Mouse (Mus musculus) layer of hippocampus, adult 9-10 months (tissue): Measurements from ENCODE around the gene Lef1.

Experiments used
- DNase-seq: peaks from one replicate; pipeline ENCODE4 v3.0.0; 2022; ENCODE audit warnings: low spot score

Lef1 gene

DNA sequence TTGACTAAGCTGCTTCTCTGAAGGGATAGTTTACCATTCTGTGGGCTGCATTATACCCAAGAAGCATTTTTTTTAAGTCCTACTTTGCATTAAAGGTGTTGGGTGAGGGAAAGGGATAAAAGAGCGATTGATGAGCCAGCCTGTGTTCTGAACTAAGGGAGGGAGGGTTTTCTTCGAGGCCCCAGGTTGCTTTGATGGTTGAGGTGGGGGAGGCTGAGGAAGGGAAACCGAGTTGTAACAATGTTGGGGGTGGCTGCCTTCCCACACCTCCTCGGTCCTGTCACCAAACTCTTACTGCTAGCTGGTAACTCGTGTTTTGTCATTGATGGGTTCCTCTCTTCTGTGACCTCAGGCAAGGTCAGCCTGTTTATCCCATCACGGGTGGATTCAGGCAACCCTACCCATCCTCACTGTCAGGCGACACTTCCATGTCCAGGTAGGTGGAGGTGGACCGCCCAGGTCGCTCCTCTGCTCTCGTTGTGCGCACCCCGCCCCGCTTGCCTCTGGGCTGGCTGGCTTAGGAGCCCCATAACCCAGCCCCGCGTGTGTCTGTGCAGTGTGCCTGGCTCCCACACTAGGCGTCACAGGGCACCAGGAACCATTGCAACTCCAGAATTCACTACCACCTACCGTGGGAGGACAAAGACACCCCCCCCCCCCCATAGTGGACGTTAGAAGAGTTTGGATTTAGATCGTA, 80.5 kb downstream of the Lef1 start:
- no peak for DNase-seq

DNA sequence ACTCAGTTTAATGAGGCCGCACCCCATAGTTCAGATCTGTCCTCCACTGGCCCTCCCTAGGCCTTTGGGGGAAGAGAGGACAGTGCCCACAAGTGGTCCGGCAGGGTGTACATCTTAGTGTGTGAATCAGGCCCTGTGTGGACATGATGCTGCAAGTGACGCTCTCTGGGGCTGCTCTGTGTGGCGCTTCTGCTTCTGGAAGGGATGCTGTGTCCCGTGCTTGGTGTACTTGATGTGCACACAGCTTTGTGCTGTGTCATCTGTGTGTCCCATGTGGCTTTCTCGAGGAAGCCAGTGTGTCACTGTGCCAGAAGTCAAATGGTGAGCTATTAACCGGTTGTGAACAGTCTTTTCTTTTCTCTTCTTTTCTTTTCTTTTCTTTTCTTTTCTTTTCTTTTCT, 81.2 kb downstream of the Lef1 start:
- DNase-seq, result no peak

DNA sequence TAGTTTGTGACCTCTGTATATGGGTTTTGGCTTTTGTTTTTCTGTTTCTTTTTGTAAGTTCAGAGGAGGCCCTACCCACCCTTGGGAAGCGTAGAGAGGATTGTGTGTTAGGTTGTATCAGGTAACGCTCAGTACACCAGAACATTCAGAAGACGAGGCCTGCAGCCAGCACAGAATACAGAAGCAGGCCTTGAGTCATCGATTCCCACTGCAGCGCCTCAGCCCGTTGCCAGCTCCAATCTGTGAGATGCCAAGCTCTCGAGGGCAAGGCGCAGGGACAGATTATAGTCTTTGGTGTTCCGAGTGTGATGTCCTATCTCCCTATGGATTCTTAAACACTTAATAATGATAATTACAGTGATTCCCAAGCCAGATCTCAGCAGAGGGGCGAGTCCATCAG, 85.8 kb downstream of the Lef1 start:
- DNase-seq, result no peak

DNA sequence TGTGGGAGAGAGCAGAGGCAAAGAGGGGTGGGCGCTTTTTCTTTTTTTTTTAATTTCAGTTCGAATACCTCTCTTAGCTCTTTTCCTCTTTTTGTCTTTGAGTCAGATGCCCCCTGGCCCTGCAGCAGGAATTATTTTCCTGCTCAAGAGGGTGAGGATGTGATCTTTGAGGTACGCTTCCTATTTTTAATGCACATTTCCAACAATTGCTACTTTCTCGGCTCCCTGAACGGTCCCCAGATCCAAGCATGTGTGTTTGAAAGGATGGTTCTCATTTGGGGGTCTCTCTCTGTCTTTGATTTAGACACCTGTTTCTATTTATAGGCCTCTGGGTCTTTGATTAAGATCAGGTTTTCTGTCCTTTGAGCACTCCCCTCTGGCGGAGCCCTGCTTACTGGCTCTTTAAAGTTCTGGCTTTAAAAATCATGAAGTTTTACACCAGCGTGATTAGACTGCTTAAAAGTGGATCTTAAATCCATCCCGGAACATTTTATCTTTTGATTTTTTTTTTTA, 86.3 kb downstream of the Lef1 start:
- no peak for DNase-seq

DNA sequence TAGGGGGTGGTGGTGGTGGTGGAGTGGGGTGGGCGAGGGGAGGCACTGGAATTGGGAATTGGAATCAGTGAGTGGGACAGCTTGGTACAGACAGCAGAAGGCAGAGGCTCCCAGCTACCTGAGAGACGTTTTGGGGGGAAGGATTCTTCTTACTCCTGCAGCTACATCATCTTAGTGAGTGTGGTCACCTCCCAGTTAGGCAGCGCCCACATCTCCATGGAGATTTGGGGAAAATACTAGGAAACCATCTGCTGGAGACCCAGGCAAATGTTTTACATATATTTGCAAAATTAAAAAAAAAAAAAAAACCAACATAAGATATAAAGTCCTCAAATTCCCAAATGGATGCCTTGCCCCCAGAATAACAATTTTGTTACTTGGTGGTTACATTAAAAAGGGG, 88.7 kb downstream of the Lef1 start:
- DNase-seq, result no peak

DNA sequence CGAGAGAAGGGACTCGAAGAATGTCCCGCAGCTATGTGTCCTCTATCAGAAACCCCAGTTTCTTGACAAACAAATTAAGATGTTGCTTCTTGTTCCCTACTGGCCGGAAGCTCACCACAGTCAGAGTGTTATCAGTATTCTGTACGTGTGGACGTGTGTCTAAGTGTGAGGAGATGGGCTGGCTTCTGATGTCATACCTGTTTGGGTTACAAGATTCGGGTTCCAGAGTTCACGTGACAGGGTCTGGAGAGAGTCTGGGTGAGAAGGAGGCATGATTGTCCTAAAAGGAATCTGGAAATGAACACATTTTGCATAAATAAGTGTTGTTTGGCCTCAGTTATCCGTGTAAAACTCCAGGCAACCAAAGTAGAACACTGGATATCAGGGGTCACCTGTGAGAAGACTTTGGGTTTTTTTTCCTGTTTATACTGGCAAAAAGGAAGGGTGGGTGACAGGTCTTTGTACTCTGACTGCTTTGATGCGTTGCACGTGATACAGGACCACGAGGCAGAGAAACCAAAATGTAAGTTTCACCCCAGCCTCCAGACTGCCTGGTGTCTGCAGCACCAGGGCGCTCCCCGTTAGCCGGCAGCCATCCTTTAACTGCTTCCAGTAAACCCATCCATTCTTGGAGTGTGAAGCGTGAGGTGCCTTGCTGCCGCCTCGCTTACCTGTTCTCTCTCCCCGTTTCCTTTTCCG, 89.5 kb downstream of the Lef1 start:
- DNase-seq, result no peak

DNA sequence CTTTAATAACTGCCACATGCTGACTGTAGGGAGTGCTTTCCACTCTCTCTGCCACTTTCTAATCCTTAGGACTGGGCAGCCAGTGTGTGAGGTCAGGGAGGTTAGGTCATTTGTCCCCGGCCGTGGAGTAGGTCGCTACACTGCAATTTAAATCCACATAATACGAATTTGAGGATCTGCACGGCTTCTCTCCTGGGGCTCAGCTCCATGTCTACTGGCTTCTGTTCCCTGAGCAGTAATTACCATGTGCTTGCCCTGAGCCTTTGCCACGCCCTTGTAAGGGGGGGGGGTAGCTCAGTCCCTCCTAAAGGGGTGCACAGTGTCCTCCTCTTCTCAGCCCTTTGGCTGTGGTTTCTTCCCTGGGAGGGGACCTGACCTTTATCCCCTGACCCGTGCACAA, 92.0 kb downstream of the Lef1 start:
- DNase-seq, result no peak

DNA sequence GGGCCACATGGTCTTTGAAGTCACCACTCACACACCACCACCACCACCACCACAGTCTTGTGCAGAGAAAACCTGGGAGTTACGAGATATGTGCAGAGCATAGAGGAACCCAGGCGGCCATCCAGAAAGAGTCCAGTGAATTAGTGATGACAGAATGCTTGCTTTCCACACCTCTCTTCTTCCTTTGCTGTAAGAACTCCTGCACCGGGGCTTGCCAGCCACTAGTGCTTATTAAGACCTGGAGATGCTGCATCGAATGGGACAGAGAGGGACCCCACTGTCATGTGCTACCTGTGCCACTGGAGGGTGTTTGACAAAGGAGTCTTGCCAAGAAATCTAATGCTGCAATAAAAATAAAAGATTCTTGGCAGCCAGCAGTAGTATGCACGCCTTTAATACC, 97.6 kb downstream of the Lef1 start:
- no peak for DNase-seq

DNA sequence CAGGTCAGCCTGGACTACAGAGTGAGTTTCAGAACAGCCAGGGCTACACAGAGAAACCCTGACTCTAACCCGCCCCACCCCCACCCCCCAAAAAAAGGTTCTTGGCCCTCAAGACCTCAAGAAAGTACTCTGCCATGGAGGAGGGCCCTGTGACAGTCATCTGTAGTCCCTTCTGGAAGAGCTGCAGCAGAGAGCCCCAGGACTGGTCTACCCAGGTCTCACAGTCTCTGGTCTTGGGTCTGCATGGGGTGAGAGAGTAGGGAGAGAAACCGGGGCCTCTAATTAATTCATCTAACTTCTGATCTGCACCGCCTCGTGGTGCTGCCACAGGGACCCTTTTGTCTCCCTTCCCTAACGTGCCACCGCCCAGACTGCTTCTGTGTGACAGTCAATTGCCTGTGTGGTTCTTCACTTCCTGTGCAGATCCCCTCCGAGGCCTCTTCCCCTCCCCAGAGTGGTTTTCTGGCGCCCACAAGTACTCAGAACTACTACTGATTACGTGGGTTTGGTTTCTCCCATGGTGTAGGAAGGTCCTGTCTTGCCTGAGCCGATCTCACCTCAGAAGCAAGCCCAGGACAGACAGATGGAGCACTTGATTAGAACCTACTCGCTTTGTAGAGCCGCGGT, 98.1 kb downstream of the Lef1 start:
- no peak for DNase-seq

DNA sequence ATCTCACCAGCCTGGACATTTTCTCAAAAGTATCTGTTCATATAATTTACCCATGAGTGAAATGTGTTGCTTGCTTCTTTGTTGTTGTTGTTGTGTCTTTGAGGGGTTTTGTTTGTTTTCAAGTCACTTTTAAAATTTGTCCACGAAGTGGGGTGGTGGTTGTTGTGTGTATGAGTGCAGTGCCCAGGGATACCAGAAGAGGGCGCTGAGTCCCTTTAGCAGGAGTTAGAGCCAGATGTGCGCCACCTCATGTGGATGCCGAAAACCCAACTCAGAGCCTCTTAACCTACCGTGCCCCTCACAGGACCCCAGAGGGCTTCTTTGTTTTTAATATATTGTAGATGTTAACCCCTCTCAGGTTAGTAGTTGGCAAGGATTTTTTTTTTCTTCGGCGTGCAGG, 101.9 kb downstream of the Lef1 start:
- no peak for DNase-seq

DNA sequence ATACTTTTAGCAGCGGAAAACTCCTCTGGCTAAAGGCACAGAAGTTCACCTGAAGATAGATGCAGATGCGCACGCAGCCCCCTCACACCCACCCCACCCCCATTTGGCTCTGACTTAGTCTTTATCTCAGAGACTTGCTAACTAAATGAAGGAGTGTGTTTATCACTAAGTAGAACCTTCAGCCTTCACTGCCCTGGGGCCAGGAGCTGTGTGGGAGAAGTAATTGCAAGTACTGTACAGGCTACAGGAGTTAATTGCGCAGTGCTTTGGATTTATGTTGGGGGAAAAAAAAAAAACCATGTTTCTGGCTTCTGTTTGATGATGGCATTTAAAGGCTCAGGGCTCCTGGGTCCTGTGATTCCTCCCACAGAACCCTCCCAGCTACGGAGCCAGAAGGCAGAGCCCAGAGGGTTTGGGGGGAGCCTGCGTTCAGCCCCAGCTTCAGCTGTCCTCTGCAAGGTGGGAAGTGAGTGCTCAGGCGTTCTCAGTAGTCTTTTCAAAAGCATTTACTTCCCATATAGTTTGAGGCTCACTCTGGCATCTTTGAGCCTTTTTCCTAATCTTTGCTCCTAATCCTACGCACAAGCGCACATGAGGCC, 103.9 kb downstream of the Lef1 start:
- DNase-seq, result no peak

DNA sequence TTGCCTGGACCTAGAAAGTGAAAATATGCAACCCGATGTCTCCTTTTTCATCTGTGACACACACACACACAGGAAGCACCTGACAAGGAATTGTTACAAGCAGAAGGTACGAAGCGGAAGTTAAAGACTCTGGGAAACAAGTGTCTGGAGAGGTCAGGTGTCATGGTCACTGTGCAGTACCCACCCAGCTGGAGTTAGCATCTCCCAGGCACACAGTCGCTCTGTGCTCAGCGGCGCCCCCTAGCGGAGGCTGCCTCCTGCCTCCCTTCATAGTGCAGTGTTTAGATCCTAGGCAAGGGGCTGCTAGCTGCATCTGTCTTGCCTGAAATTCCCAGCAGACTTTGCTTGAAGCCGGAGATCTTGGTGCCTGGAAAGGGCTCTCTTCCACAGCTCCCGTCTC, 104.6 kb downstream of the Lef1 start:
- no peak for DNase-seq

DNA sequence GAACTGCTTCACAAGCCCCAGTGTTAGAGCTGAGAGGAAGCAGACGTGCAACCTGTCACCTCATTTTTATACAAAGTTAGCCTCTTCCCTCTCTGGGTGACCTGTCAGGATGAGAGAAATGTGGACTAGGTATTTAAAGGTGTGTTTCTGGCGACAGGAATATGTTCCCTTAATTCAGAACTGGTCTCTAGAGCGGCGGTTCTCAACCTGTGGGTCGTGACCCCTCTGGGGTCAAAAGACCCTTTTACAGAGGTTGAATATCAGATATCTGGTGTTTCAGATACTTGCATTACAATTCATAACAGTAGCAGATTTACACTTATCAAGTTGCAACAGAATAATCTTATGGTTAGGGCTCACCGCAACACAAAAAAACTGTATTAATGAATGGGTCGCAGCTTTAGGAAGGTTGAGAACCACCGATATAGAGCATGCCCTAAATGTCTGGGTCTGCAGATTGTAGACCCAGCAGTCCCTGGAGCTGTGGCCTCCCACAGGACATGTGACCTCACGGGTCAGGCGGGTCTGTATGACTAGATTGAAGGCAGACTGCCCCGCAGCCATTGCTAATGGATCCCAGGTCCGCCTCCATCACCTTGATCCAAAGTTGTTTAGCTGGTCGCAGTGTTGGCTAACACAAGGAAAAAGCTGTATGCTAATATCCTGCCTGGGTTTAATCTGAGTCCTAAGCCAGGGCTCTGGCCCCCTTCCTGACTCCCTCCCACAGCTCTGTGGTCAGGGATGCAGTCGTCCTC, 108.5 kb downstream of the Lef1 start:
- DNase-seq, result no peak

DNA sequence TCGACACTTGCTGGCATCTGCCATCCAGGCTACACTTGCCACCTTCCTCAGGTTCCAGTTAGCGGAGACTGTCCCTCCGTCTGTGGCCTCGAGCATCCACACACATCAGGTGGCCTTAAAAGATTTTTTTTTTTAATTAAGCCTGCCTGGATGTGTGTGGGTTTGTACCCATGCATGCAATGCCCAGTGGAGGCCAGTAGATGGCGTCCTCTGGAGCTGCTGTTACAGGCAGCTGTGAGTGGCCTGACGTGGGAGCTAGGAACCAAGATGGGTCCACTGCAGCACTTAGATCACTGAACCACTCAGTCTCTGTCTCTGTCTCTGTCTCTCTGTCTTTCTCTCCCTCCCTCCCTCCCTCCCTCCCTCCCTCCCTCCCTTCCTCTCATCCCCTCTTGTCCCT, 117.8 kb downstream of the Lef1 start:
- no peak for DNase-seq

DNA sequence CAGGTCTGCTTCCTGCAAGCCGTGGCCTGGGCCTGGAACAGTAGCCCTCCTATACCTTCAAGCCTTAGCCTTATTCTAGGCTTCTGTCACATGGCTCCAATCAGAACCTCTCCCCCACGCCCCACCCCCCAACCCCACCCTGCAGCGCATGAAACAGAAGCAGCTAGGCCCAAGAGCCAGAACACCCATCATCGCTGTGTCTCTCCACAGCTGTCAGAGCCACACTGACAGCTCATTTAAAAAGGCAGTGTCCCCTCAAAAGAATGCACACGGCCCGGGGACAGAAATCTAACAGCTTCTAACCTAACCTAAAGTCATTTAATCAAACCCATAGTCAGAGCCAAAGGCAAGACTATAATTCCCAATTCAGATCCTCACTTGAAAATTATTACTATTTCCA, 126.8 kb downstream of the Lef1 start:
- no peak for DNase-seq

DNA sequence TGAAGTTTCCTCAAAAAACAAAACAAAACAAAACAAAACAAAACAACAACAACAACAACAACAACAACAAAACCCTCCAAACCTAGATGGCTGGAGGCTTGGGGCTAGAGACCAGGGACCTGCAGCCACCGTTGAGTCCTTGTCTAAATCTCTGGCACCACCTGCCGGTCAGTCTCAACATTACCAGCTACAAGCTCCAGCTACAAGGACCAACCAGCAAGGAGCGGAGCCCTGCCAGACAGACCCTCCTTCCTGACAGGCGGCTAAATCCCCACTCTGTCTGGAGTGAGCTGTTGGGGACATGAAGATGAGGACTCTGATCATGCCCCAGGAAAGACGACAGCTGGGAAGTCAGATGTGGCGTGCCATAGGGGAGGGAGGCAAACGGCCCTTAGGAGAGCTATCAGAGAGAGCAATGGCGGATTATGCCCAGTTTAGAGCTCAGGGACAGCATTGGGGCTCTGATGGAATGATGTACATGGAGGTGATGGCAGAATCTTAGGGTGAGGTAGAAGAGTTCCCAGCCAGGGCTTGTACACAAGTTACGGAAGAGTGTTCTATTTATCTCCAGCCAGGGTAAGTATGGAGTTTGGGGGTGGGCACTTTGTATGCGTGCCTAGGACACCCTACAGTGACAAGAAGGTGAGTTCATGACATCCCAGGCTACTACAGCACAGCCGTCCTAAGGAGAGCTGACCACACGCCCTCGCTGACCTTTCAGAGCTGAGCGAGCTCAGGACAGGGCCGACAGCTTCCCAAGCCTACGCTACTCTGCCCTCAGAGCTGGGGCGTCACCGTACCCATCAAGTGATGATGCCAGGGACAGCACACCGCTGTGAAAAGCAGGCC, 127.7 kb downstream of the Lef1 start:
- peak; percentile 48 for DNase-seq

DNA sequence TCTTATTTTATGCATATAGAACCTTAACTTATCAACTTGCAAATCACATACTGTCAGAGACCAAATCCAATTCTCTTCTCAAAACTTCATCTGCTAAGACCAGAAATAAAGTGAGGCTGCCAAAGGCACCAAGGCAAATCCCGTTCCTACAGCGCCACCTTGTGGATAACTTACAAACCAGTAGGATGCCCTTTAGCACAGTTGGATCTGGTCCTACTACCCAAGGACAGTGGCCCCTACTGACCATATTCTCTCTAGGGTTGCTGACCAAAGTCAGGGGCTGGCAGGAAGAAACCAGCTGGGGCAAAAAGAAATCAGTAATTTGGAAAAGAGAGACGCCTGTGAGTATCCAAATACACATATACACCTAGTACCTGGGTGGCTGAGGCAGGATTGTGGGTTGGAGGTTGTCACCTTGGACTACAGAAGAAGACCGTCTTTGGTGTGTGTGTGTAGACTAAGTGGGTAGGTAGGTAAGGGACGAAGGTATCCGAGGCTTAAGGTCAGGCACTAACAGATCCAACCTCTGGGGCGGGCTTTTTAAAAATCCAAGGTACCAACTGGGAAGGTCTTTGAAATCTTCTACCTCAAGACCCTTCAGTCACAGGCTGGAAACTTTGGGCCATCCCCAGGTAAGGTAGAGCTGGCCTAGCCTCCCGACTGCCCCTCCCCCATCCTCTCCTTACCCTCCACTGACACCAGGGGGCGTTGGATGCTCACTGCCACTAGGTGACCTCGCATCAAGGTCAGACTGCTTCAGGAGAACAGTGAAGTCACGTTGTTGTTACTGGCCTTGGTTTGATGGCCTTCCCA, 135.7 kb downstream of the Lef1 start:
- peak; percentile 53 for DNase-seq

DNA sequence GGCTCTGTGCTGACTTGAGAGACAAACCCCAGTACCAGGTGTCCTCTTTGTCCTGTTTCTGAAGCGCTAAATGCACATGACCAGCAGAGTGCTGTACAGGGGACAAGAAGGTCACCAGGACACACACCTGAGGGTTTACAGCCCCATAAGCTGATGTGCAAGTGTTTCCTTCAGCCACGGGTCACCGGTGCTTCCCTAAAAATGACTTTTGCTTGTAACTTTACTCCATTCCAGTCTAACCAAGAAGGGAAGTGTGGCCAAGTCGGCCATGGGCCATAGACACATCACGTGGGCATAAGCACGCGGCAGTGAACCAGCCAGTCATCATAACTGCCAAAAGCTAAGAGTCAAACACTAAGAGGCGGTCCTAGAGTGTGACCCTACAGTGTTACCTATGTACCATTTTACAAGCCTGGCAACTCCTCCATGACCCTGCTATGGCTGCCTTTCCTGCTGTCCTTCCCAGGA, 136.3 kb downstream of the Lef1 start:
- no peak for DNase-seq

DNA sequence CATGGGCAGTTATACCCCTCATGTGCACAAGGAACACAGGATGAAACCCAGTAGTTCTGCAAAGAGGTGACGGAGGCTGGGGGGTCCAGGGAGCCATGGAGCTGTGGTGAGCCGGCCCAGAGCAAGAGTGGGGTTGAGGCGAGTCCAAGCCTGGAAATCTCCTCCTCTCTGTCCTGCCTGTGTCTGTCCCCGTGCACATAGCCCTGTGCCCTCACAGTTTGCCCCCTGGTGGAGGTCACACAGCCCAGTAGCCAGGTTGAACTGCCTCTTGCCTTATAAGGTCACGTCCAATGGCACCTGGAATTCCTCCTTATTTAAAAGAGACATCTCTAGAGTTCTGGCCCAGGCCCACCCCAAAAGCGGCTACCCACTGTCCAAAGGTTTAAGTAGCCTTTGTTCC, 137.2 kb downstream of the Lef1 start:
- DNase-seq, result no peak

DNA sequence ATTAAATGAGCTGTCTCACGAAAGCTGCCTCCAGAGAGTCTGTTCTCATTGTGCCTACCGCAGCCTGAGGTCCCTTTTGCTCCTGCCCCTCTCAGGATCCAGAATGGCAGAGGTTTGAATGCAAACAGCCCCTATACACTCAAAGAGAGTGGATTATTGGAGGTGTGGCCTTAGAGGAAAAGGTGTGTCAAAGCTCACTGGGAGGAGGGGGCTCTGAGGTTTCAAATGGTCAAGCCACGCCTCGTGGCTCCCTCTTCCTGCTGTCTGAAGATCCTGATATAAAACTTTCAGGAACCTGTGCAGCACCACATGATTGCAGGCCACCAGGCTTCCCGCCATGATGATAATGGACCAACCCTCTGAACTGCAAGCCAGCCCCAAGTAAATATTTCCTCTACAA, 137.6 kb downstream of the Lef1 start:
- DNase-seq, result no peak
